Mouse (Mus musculus) liver, postnatal 0 days (tissue): ENCODE data around the gene Chmp1a.

Experiments used
- CTCF ChIP-seq: sonication (generic); IDR thresholded peaks from 2 replicates; pipeline ENCODE4 v1.5.1; 2016; ENCODE audit warnings: antibody characterized with exemption, low read depth
- EP300 ChIP-seq: IDR thresholded peaks from 2 replicates; pipeline ENCODE4 v1.6.1; 2016; ENCODE audit warnings: antibody characterized with exemption, low read depth, mild to moderate bottlenecking

GRCm38 (mm10) chr8:123245543-123245942, 33.0 kb upstream of the Chmp1a start:
- TF ChIP-seq CTCF (no peak), EP300 (no peak)
